Mouse (Mus musculus): ENCODE results near the gene Atxn7l1.

DNA sequence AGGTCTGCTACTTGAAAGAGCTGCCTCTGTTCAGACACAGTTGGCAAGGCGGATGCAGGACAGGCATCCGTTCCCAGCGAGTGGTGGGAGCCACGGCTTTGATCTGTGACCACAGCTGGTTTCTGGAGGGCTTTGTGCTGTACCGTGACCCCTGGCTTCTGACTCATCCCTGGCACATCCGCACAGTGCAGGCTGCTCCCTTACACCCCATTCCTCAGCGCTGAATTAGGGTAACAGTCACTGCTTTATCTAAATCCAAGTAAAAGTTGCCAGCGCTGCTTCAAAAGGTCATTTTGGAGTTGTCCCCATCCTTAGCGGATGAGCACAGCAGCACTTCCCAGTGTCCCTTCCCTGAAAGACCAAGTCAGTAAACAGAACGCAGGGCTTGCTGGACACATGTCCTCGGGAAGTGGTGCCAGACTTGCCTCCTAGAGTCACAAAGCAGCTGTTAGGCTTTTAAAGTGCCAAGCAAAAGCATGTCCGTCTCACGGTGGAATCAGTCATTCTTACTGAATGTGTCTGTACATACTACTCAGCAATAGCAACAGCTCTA, 88.4 kb downstream of the Atxn7l1 start:
- TF ChIP-seq CTCF (IDR thresholded peaks at IDR 0.05; ENCODE audit: control insufficient read depth, insufficient read depth, insufficient replicate concordance, low read depth, low read length) (no peak), POLR2A (IDR thresholded peaks at IDR 0.05; ENCODE audit: control insufficient read depth, low read depth, low read length) (no peak)
